Mouse (Mus musculus): ENCODE measurements around the gene Abhd12b. TPM values are rescaled to one million over a fixed set of nuclear protein-coding genes. Genes with fewer than 3 reads are reported as not detected.
A peak's percentile ranks its signal among the peaks of the same experiment; 100 is the strongest.
"Not testable (repeated sequence)": the region's sequence is repeated elsewhere in the genome, so short reads cannot be mapped to it uniquely, and the experiment has no call there.

Gene Abhd12b
- polyA plus RNA-seq, 1 experiment from 2014 or later = not detected

DNA sequence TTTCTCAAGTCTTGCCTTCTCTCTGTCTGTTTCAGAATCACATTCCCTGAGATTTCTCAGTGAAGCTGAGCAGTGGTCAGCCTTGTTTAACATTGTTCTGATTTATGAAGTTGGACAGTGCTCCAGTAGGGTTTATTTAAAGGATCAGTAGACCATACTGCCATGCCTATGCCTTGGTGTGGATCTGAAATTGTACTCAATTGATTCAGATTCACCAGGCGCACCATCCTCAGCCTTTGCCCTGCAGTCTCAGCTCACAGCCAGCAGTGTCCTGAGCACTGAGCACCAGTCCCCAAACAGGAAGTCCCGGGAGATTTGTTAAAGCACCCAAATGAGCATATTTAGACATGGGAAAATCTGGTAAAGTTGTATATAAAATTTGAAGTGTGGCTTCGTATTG lies 10.8 kb downstream of the Abhd12b start:
- Histone ChIP-seq H3K4me3 (ENCODE audit: low read depth, low read length) (no peak overlapping the region), H3K9me3 (ENCODE audit: control insufficient read depth, low read length) (no peaks in the 10 kb centered on the region), H3K36me3 (ENCODE audit: control insufficient read depth, insufficient read depth, low read length) (no peaks in the 10 kb centered on the region), H3K27ac (ENCODE audit: low read depth, low read length) (no peak overlapping the region), H3K4me2 (no peak overlapping the region), H3K4me1 (replicated peaks; ENCODE audit: control insufficient read depth, insufficient read depth, low read length) (no peaks in the 10 kb centered on the region), H3K27me3 (replicated peaks; ENCODE audit: control insufficient read depth, insufficient read depth, low read length) (no peaks in the 10 kb centered on the region), H3K9ac (ENCODE audit: low read depth, low read length) (no peak overlapping the region)
- ATAC-seq (replicated peaks; ENCODE audit: low FRiP score) (no peak), DNase-seq (ENCODE audit: low spot score) (no peak)
- 63% methylated on average over 3 of the region's 3 CpGs for WGBS

DNA sequence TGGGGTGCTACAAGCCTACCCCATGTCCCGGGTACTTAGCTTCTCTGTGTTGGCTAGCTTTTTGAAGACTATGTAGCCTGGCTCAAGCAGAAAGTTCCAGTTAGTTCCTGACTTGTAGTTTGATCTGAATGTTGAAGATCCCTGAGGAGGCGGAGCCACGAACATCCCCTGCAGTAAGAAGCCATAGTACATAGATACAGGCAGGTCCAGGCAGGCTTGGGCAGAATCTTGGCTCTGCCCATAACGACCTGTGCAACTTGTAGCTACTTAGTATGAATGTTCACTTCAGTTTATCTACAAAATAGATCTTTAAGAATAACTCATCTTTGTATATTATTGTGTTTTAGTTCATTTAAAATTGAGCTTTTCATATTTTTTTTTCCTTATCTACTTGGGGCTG lies 14.0 kb downstream of the Abhd12b start:
- Histone ChIP-seq H3K9ac (ENCODE audit: low read depth, low read length) (no peak overlapping the region), H3K27ac (ENCODE audit: low read depth, low read length) (no peak overlapping the region)
- WGBS = 78% methylated on average over 4 of the region's 4 CpGs

DNA sequence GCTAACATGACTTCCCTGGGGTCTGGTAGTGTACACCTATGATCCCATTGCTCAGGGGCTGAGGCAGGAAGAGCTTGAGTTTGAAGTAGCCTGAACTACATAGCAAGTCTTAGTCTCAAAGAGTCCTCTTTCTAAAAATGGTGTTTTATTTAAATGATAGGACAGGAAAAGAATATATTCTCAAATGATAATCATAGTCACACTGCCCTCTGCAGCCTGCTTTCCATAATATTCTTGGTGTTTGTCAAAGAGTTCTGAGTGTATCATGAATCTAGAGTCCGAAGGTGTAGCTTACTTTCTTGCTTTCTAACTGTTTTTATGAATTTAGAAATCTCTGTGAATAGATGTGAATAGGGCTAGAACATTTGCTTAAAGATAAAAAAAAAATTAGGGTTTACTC lies 16.0 kb downstream of the Abhd12b start:
- Histone ChIP-seq H3K4me2 (no peak overlapping the region), H3K4me3 (ENCODE audit: low read depth, low read length) (no peak overlapping the region), H3K36me3 (ENCODE audit: control insufficient read depth, insufficient read depth, low read length) (no peaks in the 10 kb centered on the region), H3K27me3 (replicated peaks; ENCODE audit: control insufficient read depth, insufficient read depth, low read length) (no peaks in the 10 kb centered on the region), H3K4me1 (replicated peaks; ENCODE audit: control insufficient read depth, insufficient read depth, low read length) (no peaks in the 10 kb centered on the region), H3K9me3 (ENCODE audit: control insufficient read depth, low read length) (no peaks in the 10 kb centered on the region), H3K27ac (ENCODE audit: low read depth, low read length) (no peak overlapping the region), H3K9ac (ENCODE audit: low read depth, low read length) (no peak overlapping the region)
- ATAC-seq (replicated peaks; ENCODE audit: low FRiP score) (no peak), DNase-seq (ENCODE audit: low spot score) (no peak)
- WGBS = 64% methylated on average over 1 of the region's 1 CpGs

More for the DNA sequence above, 14.0 kb downstream of the Abhd12b start:
- DNase-seq (ENCODE audit: low spot score) (no peak), ATAC-seq (replicated peaks; ENCODE audit: low FRiP score) (no peak)
- Histone ChIP-seq H3K4me1 (replicated peaks; ENCODE audit: control insufficient read depth, insufficient read depth, low read length) (no peaks in the 10 kb centered on the region), H3K4me3 (ENCODE audit: low read depth, low read length) (no peak overlapping the region), H3K9me3 (ENCODE audit: control insufficient read depth, low read length) (no peaks in the 10 kb centered on the region), H3K36me3 (ENCODE audit: control insufficient read depth, insufficient read depth, low read length) (no peaks in the 10 kb centered on the region), H3K27me3 (replicated peaks; ENCODE audit: control insufficient read depth, insufficient read depth, low read length) (no peaks in the 10 kb centered on the region), H3K4me2 (no peak overlapping the region)

DNA sequence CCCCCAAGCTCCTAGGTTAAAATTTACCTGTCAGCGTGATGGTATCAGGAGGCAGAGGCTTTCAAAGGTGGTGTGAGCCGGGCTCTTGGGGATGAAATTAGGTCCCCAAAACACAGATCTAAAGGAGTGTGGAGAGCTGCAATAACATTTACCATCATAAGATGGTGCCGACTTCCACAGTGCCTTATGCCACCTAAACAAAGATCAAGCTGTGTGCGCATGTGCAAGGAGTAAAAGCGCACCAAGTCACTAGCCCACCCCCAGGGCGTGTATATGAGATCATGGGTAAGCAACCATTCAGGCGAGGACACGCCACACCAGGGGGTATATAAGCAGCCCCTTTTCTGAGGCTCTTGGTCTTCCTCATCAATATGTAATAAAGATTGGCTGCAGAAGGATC lies 29.6 kb downstream of the Abhd12b start:
- H3K27ac ChIP-seq (ENCODE audit: low read depth, low read length); H3K4me2 ChIP-seq; H3K4me3 ChIP-seq (ENCODE audit: low read depth, low read length); ATAC-seq (replicated peaks; ENCODE audit: low FRiP score); H3K36me3 ChIP-seq (ENCODE audit: control insufficient read depth, insufficient read depth, low read length); H3K4me1 ChIP-seq (replicated peaks; ENCODE audit: control insufficient read depth, insufficient read depth, low read length); H3K9ac ChIP-seq (ENCODE audit: low read depth, low read length); H3K27me3 ChIP-seq (replicated peaks; ENCODE audit: control insufficient read depth, insufficient read depth, low read length); DNase-seq (ENCODE audit: low spot score); H3K9me3 ChIP-seq (ENCODE audit: control insufficient read depth, low read length): not testable (repeated sequence)
- 89% methylated on average over 8 of the region's 8 CpGs for WGBS

DNA sequence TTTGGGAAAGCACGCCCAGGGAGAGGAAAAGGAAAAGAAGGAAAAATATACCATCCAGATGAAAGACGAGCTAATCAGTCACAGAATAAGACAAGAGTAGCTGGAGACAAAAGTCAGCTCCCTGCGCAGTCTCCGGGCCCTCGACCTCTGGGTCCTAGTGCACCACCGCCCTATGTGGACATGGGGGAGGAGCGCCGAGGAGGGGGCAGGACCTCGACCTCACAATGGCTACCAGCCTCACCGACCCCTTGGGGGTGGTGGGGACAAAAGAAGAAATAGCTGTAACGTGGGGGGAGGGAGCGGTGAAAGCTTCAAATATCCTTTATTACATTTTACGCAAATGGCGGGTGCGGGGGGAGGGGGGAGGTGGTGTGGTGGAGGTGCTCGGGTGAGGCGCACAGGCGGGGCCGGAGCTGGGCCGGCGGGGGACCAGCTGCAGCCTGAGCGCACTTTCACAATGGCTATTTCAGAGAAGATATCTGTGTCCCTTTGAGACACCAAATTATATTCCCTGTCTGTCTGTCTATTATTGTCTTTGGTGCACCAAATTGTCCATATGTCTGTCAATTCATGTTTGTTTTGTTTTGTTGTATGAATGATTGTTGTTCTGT lies 30.3 kb downstream of the Abhd12b start:
- Histone ChIP-seq H3K4me2 (no peak overlapping the region), H3K9ac (ENCODE audit: low read depth, low read length) (no peak overlapping the region), H3K4me3 (ENCODE audit: low read depth, low read length) (no peak overlapping the region), H3K27me3 (replicated peaks; ENCODE audit: control insufficient read depth, insufficient read depth, low read length) (no peaks in the 10 kb centered on the region), H3K36me3 (ENCODE audit: control insufficient read depth, insufficient read depth, low read length) (no peaks in the 10 kb centered on the region), H3K4me1 (replicated peaks; ENCODE audit: control insufficient read depth, insufficient read depth, low read length) (no peaks in the 10 kb centered on the region), H3K9me3 (ENCODE audit: control insufficient read depth, low read length) (no peaks in the 10 kb centered on the region), H3K27ac (ENCODE audit: low read depth, low read length) (no peak overlapping the region)
- DNase-seq (ENCODE audit: low spot score) (no peak), ATAC-seq (replicated peaks; ENCODE audit: low FRiP score) (no peak)
- WGBS = 79% methylated on average over 22 of the region's 22 CpGs

DNA sequence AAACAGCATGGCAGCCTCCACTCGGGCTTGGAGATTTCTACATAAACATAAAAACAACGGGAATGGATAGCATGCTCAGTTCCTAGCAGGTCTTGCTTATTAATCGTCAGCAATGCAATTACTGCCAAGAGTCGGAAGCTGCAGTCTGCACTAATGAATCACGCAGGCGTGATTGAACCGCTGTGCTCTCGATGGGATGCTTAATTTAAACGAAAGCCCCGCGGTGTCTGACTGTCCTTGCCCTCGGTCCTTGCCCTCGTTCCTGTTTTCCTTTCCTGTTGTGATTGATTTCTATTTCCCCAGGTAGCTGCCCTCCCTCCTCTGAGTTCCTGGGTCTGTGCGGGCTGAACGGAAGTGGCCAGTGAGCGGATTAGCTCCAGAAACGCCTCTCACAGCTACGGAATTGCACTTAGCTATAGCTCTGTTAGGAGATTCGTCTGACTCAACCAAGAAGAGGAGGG lies 38.4 kb downstream of the Abhd12b start:
- Histone ChIP-seq H3K36me3 (ENCODE audit: control insufficient read depth, insufficient read depth, low read length) (no peaks in the 10 kb centered on the region), H3K4me1 (replicated peaks; ENCODE audit: control insufficient read depth, insufficient read depth, low read length) (no peaks in the 10 kb centered on the region), H3K4me2 (peak overlapping the region; percentile 36; the same call in 1 of the 2 replicates), H3K4me3 (ENCODE audit: low read depth, low read length) (no peak overlapping the region; the same call in 1 of the 2 replicates), H3K27me3 (replicated peaks; ENCODE audit: control insufficient read depth, insufficient read depth, low read length) (no peaks in the 10 kb centered on the region; the same call in 1 of the 2 replicates), H3K9me3 (ENCODE audit: control insufficient read depth, low read length) (no peaks in the 10 kb centered on the region), H3K27ac (ENCODE audit: low read depth, low read length) (no peak overlapping the region), H3K9ac (ENCODE audit: low read depth, low read length) (no peak overlapping the region)
- WGBS = 28% methylated on average over 19 of the region's 19 CpGs
- DNase-seq (ENCODE audit: low spot score) (no peak), ATAC-seq (replicated peaks; ENCODE audit: low FRiP score) (no peak)

DNA sequence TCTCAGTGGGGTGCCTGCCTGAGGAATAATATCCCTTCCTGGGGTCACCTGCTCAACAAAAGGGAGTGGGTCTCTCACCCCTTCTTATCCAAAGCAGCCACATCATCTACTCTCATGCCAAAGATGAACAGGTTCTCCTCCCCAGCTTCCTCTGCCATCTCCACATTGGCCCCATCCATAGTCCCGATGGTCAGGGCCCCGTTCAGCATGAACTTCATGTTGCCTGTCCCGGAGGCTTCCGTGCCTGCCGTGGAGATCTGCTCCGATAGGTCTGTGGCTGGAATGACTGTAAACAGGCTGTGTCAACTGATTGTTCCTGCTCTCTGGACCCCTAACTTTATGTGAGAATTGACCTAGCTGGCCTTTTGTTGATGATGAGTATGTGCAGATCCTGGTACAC lies 41.5 kb downstream of the Abhd12b start:
- Histone ChIP-seq H3K27ac (ENCODE audit: low read depth, low read length) (no peak overlapping the region), H3K27me3 (replicated peaks; ENCODE audit: control insufficient read depth, insufficient read depth, low read length) (no peaks in the 10 kb centered on the region; the same call in 1 of the 2 replicates), H3K4me1 (replicated peaks; ENCODE audit: control insufficient read depth, insufficient read depth, low read length) (no peaks in the 10 kb centered on the region), H3K4me2 (no peak overlapping the region), H3K36me3 (ENCODE audit: control insufficient read depth, insufficient read depth, low read length) (no peaks in the 10 kb centered on the region), H3K9ac (ENCODE audit: low read depth, low read length) (no peak overlapping the region), H3K4me3 (ENCODE audit: low read depth, low read length) (no peak overlapping the region), H3K9me3 (ENCODE audit: control insufficient read depth, low read length) (no peaks in the 10 kb centered on the region)
- ATAC-seq (replicated peaks; ENCODE audit: low FRiP score) = no peak
- 90% methylated on average over 6 of the region's 6 CpGs for WGBS
- no peak for DNase-seq (ENCODE audit: low spot score)

DNA sequence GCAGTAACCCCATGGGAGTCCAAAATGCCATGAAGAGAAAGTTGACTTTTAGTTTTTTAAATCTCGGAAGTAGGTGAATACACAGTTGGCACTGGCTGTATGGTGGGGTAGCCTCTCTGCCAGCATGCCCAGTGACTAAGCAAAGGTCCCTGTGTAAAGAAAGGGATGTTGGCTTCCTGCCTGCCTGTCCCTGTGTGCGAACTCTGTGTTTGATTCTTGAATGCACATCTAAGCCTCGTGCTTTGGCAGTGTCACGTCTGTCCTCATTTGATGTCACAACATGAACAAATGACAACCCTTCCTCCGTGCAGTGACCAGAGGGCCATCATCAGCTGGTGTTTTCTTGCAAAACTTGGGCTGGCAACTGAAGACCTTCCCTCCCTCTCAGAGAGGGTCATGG lies 42.4 kb downstream of the Abhd12b start:
- Histone ChIP-seq H3K36me3 (ENCODE audit: control insufficient read depth, insufficient read depth, low read length) (no peaks in the 10 kb centered on the region), H3K9ac (ENCODE audit: low read depth, low read length) (no peak overlapping the region), H3K27me3 (replicated peaks; ENCODE audit: control insufficient read depth, insufficient read depth, low read length) (no peaks in the 10 kb centered on the region; the same call in 1 of the 2 replicates), H3K9me3 (ENCODE audit: control insufficient read depth, low read length) (no peaks in the 10 kb centered on the region), H3K27ac (ENCODE audit: low read depth, low read length) (no peak overlapping the region), H3K4me1 (replicated peaks; ENCODE audit: control insufficient read depth, insufficient read depth, low read length) (no peaks in the 10 kb centered on the region), H3K4me3 (ENCODE audit: low read depth, low read length) (no peak overlapping the region), H3K4me2 (no peak overlapping the region)
- ATAC-seq (replicated peaks; ENCODE audit: low FRiP score) (no peak), DNase-seq (ENCODE audit: low spot score) (no peak)
- WGBS = 84% methylated on average over 5 of the region's 5 CpGs

DNA sequence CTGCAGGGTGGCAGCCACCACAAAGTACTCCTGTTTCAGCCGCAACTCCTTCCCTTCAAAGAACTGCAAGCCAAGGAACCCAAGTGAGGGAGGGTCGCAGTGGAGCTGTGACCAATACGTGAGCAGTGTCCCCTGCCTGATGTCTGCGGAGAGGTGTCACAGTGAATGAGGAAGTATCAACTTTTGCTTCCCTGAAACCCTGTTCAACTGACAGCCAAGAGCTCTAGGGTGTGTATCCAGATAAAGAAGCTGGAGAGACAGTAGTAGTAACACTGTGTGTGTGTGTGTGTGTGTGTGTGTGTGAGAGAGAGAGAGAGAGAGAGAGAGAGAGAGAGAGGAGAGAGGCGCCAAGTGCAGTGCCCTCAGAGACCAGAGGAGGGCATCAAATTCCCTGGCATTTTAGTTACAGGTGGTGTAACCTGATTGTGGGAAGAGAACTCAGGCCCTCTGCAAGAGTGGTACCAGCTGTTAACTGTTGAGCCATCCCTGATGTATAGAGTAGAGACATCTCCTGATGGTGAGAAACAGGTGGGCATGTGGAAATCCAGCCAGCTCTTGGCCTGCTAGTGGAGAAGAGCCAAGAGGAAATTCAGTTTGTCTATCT lies 48.1 kb downstream of the Abhd12b start:
- Histone ChIP-seq H3K27me3 (replicated peaks; ENCODE audit: control insufficient read depth, insufficient read depth, low read length) (no peaks in the 10 kb centered on the region), H3K4me3 (ENCODE audit: low read depth, low read length) (no peak overlapping the region), H3K9me3 (ENCODE audit: control insufficient read depth, low read length) (no peaks in the 10 kb centered on the region), H3K4me2 (no peak overlapping the region), H3K4me1 (replicated peaks; ENCODE audit: control insufficient read depth, insufficient read depth, low read length) (no peaks in the 10 kb centered on the region), H3K27ac (ENCODE audit: low read depth, low read length) (no peak overlapping the region), H3K36me3 (ENCODE audit: control insufficient read depth, insufficient read depth, low read length) (peaks cover 2% of the 10 kb centered on the region; the same call in 1 of the 2 replicates), H3K9ac (ENCODE audit: low read depth, low read length) (no peak overlapping the region)
- ATAC-seq (replicated peaks; ENCODE audit: low FRiP score) = no peak
- DNase-seq (ENCODE audit: low spot score) = no peak
- WGBS = 33% methylated on average over 5 of the region's 5 CpGs
